ENCODE assay signal across 14 mouse cellular contexts in the genomic region with DNA sequence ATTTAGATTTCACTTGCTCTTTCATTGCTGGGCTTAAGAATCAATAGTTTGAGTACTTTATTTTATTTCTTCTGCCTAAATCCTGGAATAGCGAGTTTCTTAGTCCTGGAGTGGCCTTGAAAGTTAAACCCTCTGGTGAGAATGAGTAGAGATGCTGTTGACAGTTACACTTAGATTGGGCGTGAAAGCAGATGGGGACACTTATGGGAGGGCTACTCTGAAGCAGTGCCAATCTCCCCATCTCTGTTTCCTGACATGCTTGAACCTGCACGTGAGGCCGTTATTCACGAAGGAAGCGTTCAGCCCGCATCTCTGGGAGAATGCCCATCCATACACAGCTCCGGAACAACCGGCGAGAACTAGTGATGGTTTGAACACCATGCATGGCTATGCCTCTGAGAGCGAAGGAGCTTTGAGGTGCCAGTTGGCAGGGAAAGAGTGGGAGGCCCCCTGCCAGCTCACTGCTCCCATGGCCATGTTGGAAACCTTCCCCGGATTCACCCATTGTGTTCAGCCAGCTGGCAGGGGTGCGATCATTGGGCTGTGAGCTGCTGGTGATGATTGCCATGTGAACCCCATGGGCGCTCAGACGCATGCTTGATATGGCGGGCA.
A peak's percentile ranks its signal among the peaks of the same experiment; 100 is the strongest.
DNase-seq lines count a peak whose midpoint lies in the region; ATAC-seq and TF ChIP-seq lines count a peak whose summit lies in the region.
"Had no signal": no experiment of that assay in that cellular context is flagged by ENCODE, and none has a peak within 500 bp of the region (broad histone marks: within the 10 kb centered on the region; RNA-seq: fewer than 3 reads in every experiment).

No protein-coding gene starts in this region.

- TF ChIP-seq POLR2A in lung, adult 2 months (IDR thresholded peaks at IDR 0.05; ENCODE audit: borderline replicate concordance, extremely low read depth, low read depth, low read length): no peak

- WGBS in midbrain, embryonic 14.5 days: 89% methylated on average over 16 of the region's 16 CpGs
- 91% methylated on average over 16 of the region's 16 CpGs for WGBS in midbrain, embryonic 13.5 days
- WGBS in lung, adult 2 months: 85% methylated on average over 16 of the region's 16 CpGs
- 86% methylated on average over 16 of the region's 16 CpGs for WGBS in liver, embryonic 11.5 days

- no peak overlapping the region for H3K9ac ChIP-seq in midbrain, embryonic 14.5 days (replicated peaks; ENCODE audit: low read length)
- no peak overlapping the region for H3K9ac ChIP-seq in midbrain, embryonic 13.5 days (replicated peaks)
- no peak overlapping the region for H3K9ac ChIP-seq in liver, embryonic 11.5 days (ENCODE audit: low read depth, low read length)
- H3K9ac ChIP-seq: limb, embryonic 13.5 days had no signal

- peak; percentile 41 for DNase-seq in midbrain, embryonic 14.5 days
- peak; percentile 96 to 98 for DNase-seq in cerebellum, postnatal 10 days
- peak; percentile 35 for DNase-seq in layer of hippocampus, adult 9-11 months
- DNase-seq in right cerebral cortex, postnatal 14 days: peak; percentile 23
- DNase-seq in urinary bladder, postnatal 25 days (ENCODE audit: low spot score): no peak
- DNase-seq in lung, adult 2 months: no peak
- DNase-seq in liver, embryonic 11.5 days (ENCODE audit: low spot score): no peak
- DNase-seq: spleen, adult 18-20 months had no signal

- H3K36me3 ChIP-seq in midbrain, embryonic 14.5 days (ENCODE audit: control insufficient read depth, insufficient read depth, low read length): no peaks in the 10 kb centered on the region
- H3K36me3 ChIP-seq in midbrain, embryonic 13.5 days: no peaks in the 10 kb centered on the region
- H3K36me3 ChIP-seq in liver, embryonic 11.5 days (ENCODE audit: control insufficient read depth, insufficient read depth, low read length): no peaks in the 10 kb centered on the region
- H3K36me3 ChIP-seq: limb, embryonic 13.5 days had no signal

- no peaks in the 10 kb centered on the region for H3K27me3 ChIP-seq in midbrain, embryonic 14.5 days (ENCODE audit: control insufficient read depth, insufficient read depth, low read length)
- no peaks in the 10 kb centered on the region for H3K27me3 ChIP-seq in midbrain, embryonic 13.5 days
- no peaks in the 10 kb centered on the region for H3K27me3 ChIP-seq in liver, embryonic 11.5 days (replicated peaks; ENCODE audit: control insufficient read depth, insufficient read depth, low read length)
- H3K27me3 ChIP-seq: CH12.LX; limb, embryonic 13.5 days had no signal

- no peaks in the 10 kb centered on the region for H3K4me1 ChIP-seq in midbrain, embryonic 14.5 days (ENCODE audit: control insufficient read depth, insufficient read depth, low read length)
- H3K4me1 ChIP-seq in midbrain, embryonic 13.5 days (replicated peaks): no peaks in the 10 kb centered on the region
- H3K4me1 ChIP-seq in lung, adult 2 months (ENCODE audit: control insufficient read depth, insufficient read depth, low read length): no peaks in the 10 kb centered on the region
- no peaks in the 10 kb centered on the region for H3K4me1 ChIP-seq in liver, embryonic 11.5 days (replicated peaks; ENCODE audit: control insufficient read depth, insufficient read depth, low read length)
- H3K4me1 ChIP-seq: limb, embryonic 13.5 days had no signal

- peak; percentile 67 for ATAC-seq in midbrain, embryonic 14.5 days (ENCODE audit: low FRiP score, low TSS enrichment)
- no peak for ATAC-seq in midbrain, embryonic 13.5 days
- no peak for ATAC-seq in liver, embryonic 11.5 days (replicated peaks; ENCODE audit: low FRiP score)
- ATAC-seq: intestine, embryonic 16.5 days; lung, postnatal 0 days had no signal

- no peak overlapping the region for H3K4me3 ChIP-seq in midbrain, embryonic 14.5 days (replicated peaks; ENCODE audit: low read depth, low read length)
- H3K4me3 ChIP-seq in midbrain, embryonic 13.5 days (replicated peaks): no peak overlapping the region
- no peak overlapping the region for H3K4me3 ChIP-seq in lung, adult 2 months (replicated peaks; ENCODE audit: extremely low read depth, low read depth, low read length)
- no peak overlapping the region for H3K4me3 ChIP-seq in liver, embryonic 11.5 days (ENCODE audit: low read depth, low read length)
- H3K4me3 ChIP-seq: limb, embryonic 13.5 days; myocyte had no signal

- no peak overlapping the region for H3K27ac ChIP-seq in midbrain, embryonic 14.5 days (replicated peaks; ENCODE audit: low read depth, low read length)
- no peak overlapping the region for H3K27ac ChIP-seq in midbrain, embryonic 13.5 days
- no peak overlapping the region for H3K27ac ChIP-seq in liver, embryonic 11.5 days (ENCODE audit: low read depth, low read length)
- H3K27ac ChIP-seq: limb, embryonic 13.5 days had no signal

- TF ChIP-seq CTCF in lung, adult 2 months (IDR thresholded peaks at IDR 0.05; ENCODE audit: insufficient read depth, low read length): no peak

- H3K4me2 ChIP-seq in midbrain, embryonic 14.5 days (ENCODE audit: low read length): no peak overlapping the region
- no peak overlapping the region for H3K4me2 ChIP-seq in midbrain, embryonic 13.5 days (replicated peaks)
- H3K4me2 ChIP-seq in liver, embryonic 11.5 days: no peak overlapping the region
- H3K4me2 ChIP-seq: limb, embryonic 13.5 days had no signal

- H3K9me3 ChIP-seq in midbrain, embryonic 14.5 days (ENCODE audit: control insufficient read depth, low read length): no peaks in the 10 kb centered on the region
- no peaks in the 10 kb centered on the region for H3K9me3 ChIP-seq in midbrain, embryonic 13.5 days
- no peaks in the 10 kb centered on the region for H3K9me3 ChIP-seq in liver, embryonic 11.5 days (ENCODE audit: control insufficient read depth, low read length)
- H3K9me3 ChIP-seq: limb, embryonic 13.5 days had no signal

Comparison
In these comparisons a context has a peak if more than half of its experiments do, and no peak if none do; other contexts are left out.
1. DNase-seq: peak in midbrain, embryonic 14.5 days (single experiment), cerebellum, postnatal 10 days (2 of 2), layer of hippocampus, adult 9-11 months (single experiment) and right cerebral cortex, postnatal 14 days (single experiment); none in urinary bladder, postnatal 25 days (single experiment), lung, adult 2 months (single experiment) and liver, embryonic 11.5 days (single experiment).